Mouse (Mus musculus) gonadal fat pad, adult 2 months (tissue): ENCODE data around the gene Pdgfra. TPM values are rescaled to one million over a fixed set of nuclear protein-coding genes. Genes with fewer than 3 reads are reported as not detected.

Experiments used
- DNase-seq: peaks from one replicate; pipeline ENCODE4 v3.0.0-alpha.2; 2012; ENCODE audit warnings: low read depth
- polyA plus RNA-seq: library from polyadenylated mRNA; depleted of rRNA; stranded (reverse); fragments of >200 nt; gene quantifications from 2 replicates; pipeline ENCODE4 v1.2.3, GENCODE M21; 2012; rRNA removed

Gene Pdgfra
- polyA plus RNA-seq, 1 experiment: 34.4 TPM

GRCm38 (mm10) chr5:75209966-75210365 lies 57.9 kb downstream of the Pdgfra start:
- no peak for DNase-seq

GRCm38 (mm10) chr5:75214520-75214919 lies 62.4 kb downstream of the Pdgfra start:
- DNase-seq: no peak

GRCm38 (mm10) chr5:75214929-75215328 lies 62.8 kb downstream of the Pdgfra start:
- DNase-seq: no peak

- DNase-seq: no peak
These were observed 63.7 kb downstream of the Pdgfra start for GRCm38 (mm10) chr5:75215678-75216256.

GRCm38 (mm10) chr5:75221610-75222009 lies 69.5 kb downstream of the Pdgfra start:
- no peak for DNase-seq

GRCm38 (mm10) chr5:75222491-75223265 lies 70.6 kb downstream of the Pdgfra start:
- DNase-seq: no peak

- no peak for DNase-seq
These were observed 86.3 kb downstream of the Pdgfra start for GRCm38 (mm10) chr5:75238363-75238762.

GRCm38 (mm10) chr5:75238928-75239777 lies 87.1 kb downstream of the Pdgfra start:
- DNase-seq: no peak

- no peak for DNase-seq
These were observed 95.1 kb downstream of the Pdgfra start for GRCm38 (mm10) chr5:75247070-75247740.

Other genes starting within 250 kb of the Pdgfra start
- 6.4 and 6.6 TPM in 2 replicates for gene Chic2, start 107.5 kb upstream of the Pdgfra start, polyA plus RNA-seq
- not detected in 2 replicates for gene Gsx2, start 76.7 kb upstream of the Pdgfra start, polyA plus RNA-seq